Mouse (Mus musculus) forebrain, embryonic 13.5 days (tissue): ENCODE results near the gene Rcn1. TPM values are rescaled to one million over a fixed set of nuclear protein-coding genes. Genes with fewer than 3 reads are reported as not detected.

ENCODE experiments used
- ATAC-seq: fragments of 200-750 bp; cut with Nextera tagmentation; 2 replicates; pipeline ENCODE4 v1.8.0; 2017
- H3K27ac ChIP-seq: fragments of 300-500 bp; sonication (generic); 2 replicates; pipeline ENCODE4 v1.5.1; 2015; ENCODE audit warnings: inconsistent platforms, mild to moderate bottlenecking, moderate library complexity
- H3K27me3 ChIP-seq: fragments of 300-500 bp; sonication (generic); 2 replicates; pipeline ENCODE4 v1.6.1; 2015; ENCODE audit warnings: mild to moderate bottlenecking, inconsistent platforms
- H3K36me3 ChIP-seq: fragments of 300-500 bp; sonication (generic); 2 replicates; pipeline ENCODE4 v1.6.1; 2015; ENCODE audit warnings: mild to moderate bottlenecking, inconsistent platforms; ENCODE audit not compliant: poor library complexity, severe bottlenecking
- H3K4me1 ChIP-seq: fragments of 300-500 bp; sonication (generic); 2 replicates; pipeline ENCODE4 v1.6.1; 2015; ENCODE audit warnings: inconsistent platforms
- H3K4me2 ChIP-seq: fragments of 300-500 bp; sonication (generic); 2 replicates; pipeline ENCODE4 v1.6.1; 2015; ENCODE audit warnings: inconsistent platforms, mild to moderate bottlenecking, moderate library complexity
- H3K4me3 ChIP-seq: fragments of 300-500 bp; sonication (generic); 2 replicates; pipeline ENCODE4 v1.5.1; 2015; ENCODE audit warnings: mild to moderate bottlenecking, inconsistent platforms
- H3K9ac ChIP-seq: fragments of 300-500 bp; sonication (generic); 2 replicates; pipeline ENCODE4 v1.6.1; 2015; ENCODE audit warnings: mild to moderate bottlenecking, inconsistent platforms
- H3K9me3 ChIP-seq: fragments of 300-500 bp; sonication (generic); replicated peaks from 2 replicates; pipeline ENCODE4 v1.6.1; 2016; ENCODE audit warnings: inconsistent platforms
- WGBS: fragments of 180-500 bp; shearing (Covaris S2); methylation state at CpG from one replicate; pipeline ENCODE4 v1.1.7; 2015; 5-methylcytosine and 5-hydroxymethylcytosine counted together
- polyA plus RNA-seq: library from polyadenylated mRNA; unstranded; fragments of >200 nt; fragmentation: Nextera tagmentation; extraction: Ambion mirVana; gene quantifications from 2 replicates; pipeline ENCODE4 v1.2.1, GENCODE M21; 2015

Rcn1 gene
- polyA plus RNA-seq, 1 experiment from 2014 or later, result 68.1 TPM

DNA sequence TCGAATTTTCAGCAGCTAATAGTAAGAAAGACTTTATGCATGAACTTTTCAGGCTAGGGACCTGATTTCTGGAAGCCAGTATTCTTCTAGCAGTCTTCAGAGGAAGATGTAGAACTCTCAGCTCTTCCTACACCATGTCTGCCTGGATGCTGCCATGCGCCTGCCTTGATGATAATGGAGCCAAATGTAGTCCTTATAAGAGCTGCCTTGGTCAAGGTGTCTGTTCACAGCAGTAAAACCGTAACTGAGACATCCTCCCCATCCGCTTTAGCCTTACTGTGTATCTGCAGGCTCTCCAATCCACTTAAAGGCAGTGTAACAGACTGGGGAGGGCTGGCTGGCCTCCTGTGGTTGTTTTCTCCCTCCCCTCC, 7.7 kb downstream of the Rcn1 start:
- Histone ChIP-seq H3K27ac (no peak overlapping the region), H3K4me1 (0 out of 2 replicates have a peak, but pooled peaks cover 5% of the 10 kb centered on the region), H3K9ac (no peak overlapping the region), H3K36me3 (peaks cover 63% of the 10 kb centered on the region), H3K4me2 (no peak overlapping the region), H3K9me3 (no peaks in the 10 kb centered on the region), H3K27me3 (no peaks in the 10 kb centered on the region), H3K4me3 (no peak overlapping the region)
- WGBS, result 81% methylated on average over 4 of the region's 4 CpGs
- ATAC-seq, result no peak

GRCm38 (mm10) chr2:105390653-105391413, 8.3 kb downstream of the Rcn1 start:
- Histone ChIP-seq H3K4me1 (0 out of 2 replicates have a peak, but pooled peaks cover 5% of the 10 kb centered on the region), H3K9me3 (no peaks in the 10 kb centered on the region), H3K27ac (no peak overlapping the region), H3K9ac (no peak overlapping the region), H3K36me3 (peaks cover 66% of the 10 kb centered on the region), H3K4me3 (no peak overlapping the region), H3K4me2 (no peak overlapping the region), H3K27me3 (no peaks in the 10 kb centered on the region)
- WGBS, result 79% methylated on average over 6 of the region's 6 CpGs
- peak; percentile 57; the same call in 1 of the 2 replicates for ATAC-seq

DNA sequence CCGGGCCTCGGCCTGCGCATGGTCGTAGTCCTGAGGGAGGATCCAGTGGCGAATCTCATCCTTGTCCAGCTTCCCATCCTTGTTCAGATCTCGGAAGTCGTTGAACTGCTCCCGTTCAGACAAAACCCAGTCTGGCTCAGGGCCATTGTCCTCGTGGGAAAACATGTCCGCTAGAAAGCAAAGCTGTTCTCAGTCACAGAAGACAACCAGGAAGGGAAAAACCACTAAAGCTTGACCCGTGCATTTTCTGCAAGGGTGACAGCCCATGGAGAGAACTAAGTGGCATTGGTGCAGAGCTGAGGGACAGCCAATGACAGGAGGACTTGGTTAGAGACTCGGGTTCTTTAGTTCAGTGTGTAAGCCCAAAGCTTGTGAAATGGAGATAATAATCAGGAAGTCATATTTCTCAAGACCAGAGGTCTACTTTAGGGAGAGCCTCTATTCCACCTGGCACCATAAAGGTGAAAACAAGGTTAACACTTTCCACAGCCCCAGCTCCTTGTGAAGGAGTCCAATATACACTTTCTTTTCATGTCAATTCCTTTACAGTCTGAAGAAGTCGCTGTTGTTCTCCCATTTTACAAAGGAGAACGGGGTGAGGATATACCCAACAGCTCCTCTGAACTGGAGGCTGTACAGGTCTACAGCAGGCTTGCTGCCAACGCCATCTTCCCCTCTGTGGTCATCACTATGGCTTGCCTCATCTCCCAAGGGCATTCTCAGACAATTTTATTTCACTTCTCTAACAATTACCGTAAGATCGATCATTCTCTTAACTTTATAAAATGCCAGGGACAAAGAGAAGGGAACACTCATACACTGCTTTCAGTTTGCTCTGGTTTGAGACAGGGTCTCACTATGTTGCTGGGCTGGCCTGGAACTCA, 9.9 kb downstream of the Rcn1 start:
- Histone ChIP-seq H3K27ac (no peak overlapping the region), H3K27me3 (no peaks in the 10 kb centered on the region), H3K4me3 (no peak overlapping the region), H3K4me2 (no peak overlapping the region), H3K36me3 (peaks cover 71% of the 10 kb centered on the region), H3K9ac (no peak overlapping the region), H3K9me3 (no peaks in the 10 kb centered on the region), H3K4me1 (0 out of 2 replicates have a peak, but pooled peaks cover 5% of the 10 kb centered on the region)
- WGBS, result 86% methylated on average over 17 of the region's 17 CpGs
- ATAC-seq, result no peak

- Histone ChIP-seq H3K4me2 (no peak overlapping the region), H3K4me3 (no peak overlapping the region), H3K9ac (no peak overlapping the region), H3K4me1 (0 out of 2 replicates have a peak, but pooled peaks cover under 1% of the 10 kb centered on the region), H3K36me3 (peaks cover 52% of the 10 kb centered on the region), H3K27me3 (no peaks in the 10 kb centered on the region), H3K27ac (no peak overlapping the region), H3K9me3 (no peaks in the 10 kb centered on the region)
- WGBS, result 83% methylated on average over 4 of the region's 4 CpGs
- ATAC-seq, result no peak
Measured at GRCm38 (mm10) chr2:105386418-105386817, 12.7 kb downstream of the Rcn1 start.

DNA sequence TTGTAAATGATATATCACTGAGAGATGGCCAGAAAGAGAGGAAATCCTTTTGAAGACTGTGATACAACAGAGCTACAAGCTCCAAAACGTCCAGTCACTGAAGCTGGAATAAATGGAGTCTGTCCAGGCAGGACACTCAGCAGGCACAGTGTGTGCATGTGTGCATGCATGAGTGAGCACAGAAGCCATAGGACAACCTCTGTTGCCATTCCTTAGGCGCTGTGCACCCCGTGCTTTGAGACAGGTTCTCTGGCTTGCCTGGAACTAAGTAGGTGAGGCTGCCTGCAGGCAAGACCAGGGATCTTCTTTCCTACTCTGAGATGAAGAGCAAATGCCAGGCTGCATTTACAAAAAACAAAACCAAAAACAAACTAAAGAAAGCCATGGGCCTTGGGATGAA, 14.1 kb downstream of the Rcn1 start:
- 83% methylated on average over 3 of the region's 3 CpGs for WGBS
- H3K27ac ChIP-seq, result no peak overlapping the region
- H3K9ac ChIP-seq, result no peak overlapping the region
- peaks cover 40% of the 10 kb centered on the region for H3K36me3 ChIP-seq
- no peak overlapping the region for H3K4me2 ChIP-seq
- H3K27me3 ChIP-seq, result no peaks in the 10 kb centered on the region
- no peak for ATAC-seq
- no peaks in the 10 kb centered on the region for H3K4me1 ChIP-seq
- H3K9me3 ChIP-seq, result no peaks in the 10 kb centered on the region
- H3K4me3 ChIP-seq, result no peak overlapping the region

DNA sequence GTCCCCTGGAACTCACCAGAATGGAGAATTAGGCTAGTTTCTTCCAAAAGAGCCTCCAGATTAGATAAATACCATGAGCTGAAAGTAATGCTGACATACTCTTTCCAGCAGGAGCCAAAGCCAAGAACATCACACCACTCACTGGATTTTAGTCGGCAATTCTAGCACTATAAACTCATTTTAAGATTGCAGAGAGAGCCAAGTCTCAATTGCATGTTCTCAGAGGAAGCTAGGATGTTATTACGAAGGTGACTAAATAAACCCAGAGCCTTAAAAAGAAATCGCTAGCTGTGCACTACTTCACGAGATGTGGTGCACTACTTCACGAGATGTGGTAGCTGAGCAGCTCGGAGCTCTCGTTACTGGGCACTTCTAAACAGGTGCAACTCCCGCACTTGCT, 16.1 kb downstream of the Rcn1 start:
- Histone ChIP-seq H3K4me3 (no peak overlapping the region), H3K9ac (no peak overlapping the region), H3K27me3 (no peaks in the 10 kb centered on the region), H3K36me3 (peaks cover 29% of the 10 kb centered on the region), H3K4me1 (no peaks in the 10 kb centered on the region), H3K9me3 (no peaks in the 10 kb centered on the region), H3K4me2 (no peak overlapping the region), H3K27ac (no peak overlapping the region)
- no peak for ATAC-seq
- 80% methylated on average over 8 of the region's 8 CpGs for WGBS

GRCm38 (mm10) chr2:105380757-105381319, 18.3 kb downstream of the Rcn1 start:
- no peaks in the 10 kb centered on the region for H3K9me3 ChIP-seq
- no peak overlapping the region for H3K4me2 ChIP-seq
- 83% methylated on average over 3 of the region's 3 CpGs for WGBS
- no peak overlapping the region for H3K27ac ChIP-seq
- no peak for ATAC-seq
- no peak overlapping the region for H3K9ac ChIP-seq
- no peaks in the 10 kb centered on the region for H3K4me1 ChIP-seq
- peaks cover 10% of the 10 kb centered on the region for H3K36me3 ChIP-seq
- H3K27me3 ChIP-seq, result no peaks in the 10 kb centered on the region
- no peak overlapping the region for H3K4me3 ChIP-seq

GRCm38 (mm10) chr2:105379682-105380081, 19.4 kb downstream of the Rcn1 start:
- no peak for ATAC-seq
- Histone ChIP-seq H3K27me3 (no peaks in the 10 kb centered on the region), H3K9me3 (no peaks in the 10 kb centered on the region), H3K9ac (no peak overlapping the region), H3K4me1 (no peaks in the 10 kb centered on the region), H3K4me3 (no peak overlapping the region), H3K36me3 (no peaks in the 10 kb centered on the region), H3K27ac (no peak overlapping the region), H3K4me2 (no peak overlapping the region)
- 92% methylated on average over 1 of the region's 1 CpGs for WGBS

- Histone ChIP-seq H3K27ac (no peak overlapping the region), H3K4me1 (peaks cover 2% of the 10 kb centered on the region; the same call in 1 of the 2 replicates), H3K27me3 (0 out of 2 replicates have a peak, but pooled peaks cover 1% of the 10 kb centered on the region), H3K9me3 (no peaks in the 10 kb centered on the region), H3K4me3 (no peak overlapping the region), H3K9ac (no peak overlapping the region), H3K4me2 (no peak overlapping the region), H3K36me3 (no peaks in the 10 kb centered on the region)
- WGBS, result 78% methylated on average over 4 of the region's 4 CpGs
- ATAC-seq, result no peak
Measured at GRCm38 (mm10) chr2:105375705-105376104, 23.4 kb downstream of the Rcn1 start.

DNA sequence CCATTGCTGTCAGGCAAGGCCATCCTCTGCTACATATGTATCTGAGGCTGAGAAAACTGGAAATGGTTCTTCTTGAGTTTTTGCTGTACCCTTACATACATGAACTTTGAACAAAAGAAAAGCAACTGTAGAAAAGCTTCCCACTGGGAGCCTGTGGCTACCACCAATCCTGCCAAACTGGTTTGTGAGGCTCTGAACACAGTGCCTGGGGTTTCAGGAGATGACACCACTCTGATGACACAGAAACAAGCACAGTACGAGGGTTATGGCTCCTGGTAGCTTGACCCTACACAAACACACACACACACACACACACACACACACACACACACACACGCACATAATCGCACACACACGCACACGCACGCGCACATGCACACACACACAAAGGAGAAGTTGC, 23.9 kb downstream of the Rcn1 start:
- no peak overlapping the region for H3K27ac ChIP-seq
- H3K4me1 ChIP-seq, result peaks cover 7% of the 10 kb centered on the region
- H3K36me3 ChIP-seq, result no peaks in the 10 kb centered on the region
- ATAC-seq, result no peak
- no peaks in the 10 kb centered on the region for H3K9me3 ChIP-seq
- WGBS, result 89% methylated on average over 7 of the region's 7 CpGs
- no peak overlapping the region for H3K9ac ChIP-seq
- H3K4me3 ChIP-seq, result no peak overlapping the region
- no peak overlapping the region for H3K4me2 ChIP-seq
- 0 out of 2 replicates have a peak, but pooled peaks cover 2% of the 10 kb centered on the region for H3K27me3 ChIP-seq

GRCm38 (mm10) chr2:105373658-105374057, 25.5 kb downstream of the Rcn1 start:
- 0 out of 2 replicates have a peak, but pooled peaks cover 2% of the 10 kb centered on the region for H3K27me3 ChIP-seq
- no peak for ATAC-seq
- no peaks in the 10 kb centered on the region for H3K9me3 ChIP-seq
- H3K4me1 ChIP-seq, result peaks cover 9% of the 10 kb centered on the region
- H3K9ac ChIP-seq, result no peak overlapping the region
- WGBS, result 92% methylated on average over 11 of the region's 11 CpGs
- H3K36me3 ChIP-seq, result no peaks in the 10 kb centered on the region
- no peak overlapping the region for H3K27ac ChIP-seq
- H3K4me3 ChIP-seq, result no peak overlapping the region
- H3K4me2 ChIP-seq, result no peak overlapping the region

DNA sequence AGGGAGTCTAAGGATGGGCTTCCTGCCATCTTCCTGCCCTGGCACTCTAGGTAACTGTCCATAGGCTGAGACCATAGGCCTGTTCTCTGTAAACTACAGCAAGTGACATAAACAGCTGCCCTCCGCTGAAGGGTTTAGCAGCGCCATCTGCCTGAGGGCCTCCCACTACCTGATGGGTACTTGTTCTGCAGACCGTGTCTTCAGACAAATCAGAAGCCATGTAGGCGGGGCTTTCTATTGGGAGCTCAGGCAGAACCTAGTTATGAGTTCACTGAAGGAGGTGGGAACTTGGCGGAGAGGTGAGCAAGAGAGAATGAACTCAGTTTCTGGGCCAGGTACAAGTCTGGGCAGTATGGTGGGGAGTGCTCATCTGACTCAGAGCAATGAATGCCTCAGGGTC, 26.4 kb downstream of the Rcn1 start:
- no peak for ATAC-seq
- H3K4me3 ChIP-seq, result no peak overlapping the region
- 0 out of 2 replicates have a peak, but pooled peaks cover 2% of the 10 kb centered on the region for H3K27me3 ChIP-seq
- no peak overlapping the region for H3K27ac ChIP-seq
- H3K9me3 ChIP-seq, result no peaks in the 10 kb centered on the region
- no peaks in the 10 kb centered on the region for H3K36me3 ChIP-seq
- no peak overlapping the region for H3K9ac ChIP-seq
- H3K4me1 ChIP-seq, result peaks cover 9% of the 10 kb centered on the region
- no peak overlapping the region for H3K4me2 ChIP-seq
- 83% methylated on average over 5 of the region's 5 CpGs for WGBS
